Mouse (Mus musculus): ENCODE measurements around the gene Tmem164.

DNA sequence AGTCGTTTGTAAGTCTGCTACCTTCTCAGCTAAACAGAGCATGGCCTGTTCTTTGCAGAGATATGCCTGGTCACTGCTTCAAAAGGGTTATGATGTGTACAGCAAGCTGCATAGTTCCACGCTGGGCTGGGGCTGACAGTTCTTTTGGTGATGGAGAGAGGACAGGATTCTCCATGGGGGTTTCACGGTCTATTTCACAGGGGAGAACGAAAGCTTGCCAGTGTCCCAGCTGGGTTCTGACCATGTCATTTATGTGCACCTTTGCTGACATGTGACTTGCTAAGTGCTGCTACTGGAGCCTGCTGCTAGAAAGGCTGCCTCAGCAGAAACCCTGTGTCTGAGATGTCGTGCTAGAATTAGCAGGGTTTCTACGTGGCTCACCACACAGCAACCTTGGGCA is 74.3 kb downstream of the Tmem164 start:
- TF ChIP-seq CTCF (IDR thresholded peaks at IDR 0.05; ENCODE audit: low read depth) (no peak), EP300 (optimal IDR thresholded peaks at IDR 0.05) (no peak)

Data from stomach, postnatal 0 days (tissue).